Mouse (Mus musculus) right cerebral cortex, adult 2 months (tissue): Measurements from ENCODE around the gene Itgb3.

ENCODE experiments used
- DNase-seq, 2 experiments: peaks; one replicate each; pipeline ENCODE4 v3.0.0; 2021 to 2022; ENCODE audit warnings: low spot score in 2 of 2

The Itgb3 gene

GRCm38 (mm10) chr11:104582308-104582606 lies 25.5 kb upstream of the Itgb3 start:
- no peak for DNase-seq

GRCm38 (mm10) chr11:104582630-104583364 lies 25.0 kb upstream of the Itgb3 start:
- no peak for DNase-seq

GRCm38 (mm10) chr11:104585495-104585894 lies 22.3 kb upstream of the Itgb3 start:
- no peak for DNase-seq

- DNase-seq, result no peak
These were observed 19.9 kb upstream of the Itgb3 start for GRCm38 (mm10) chr11:104587904-104588303.

- DNase-seq, result no peak
These were observed 19.3 kb upstream of the Itgb3 start for GRCm38 (mm10) chr11:104588513-104588912.

GRCm38 (mm10) chr11:104589570-104589969 lies 18.2 kb upstream of the Itgb3 start:
- no peak for DNase-seq

- peak; percentile 86 to 91 for DNase-seq
These were observed 17.7 kb upstream of the Itgb3 start for GRCm38 (mm10) chr11:104590148-104590547.

GRCm38 (mm10) chr11:104592066-104592835 lies 15.5 kb upstream of the Itgb3 start:
- no peak for DNase-seq

GRCm38 (mm10) chr11:104596365-104596764 lies 11.4 kb upstream of the Itgb3 start:
- no peak for DNase-seq

GRCm38 (mm10) chr11:104599265-104599945 lies 8.4 kb upstream of the Itgb3 start:
- DNase-seq, result no peak

- no peak for DNase-seq
These were observed 7.1 kb upstream of the Itgb3 start for GRCm38 (mm10) chr11:104600675-104601074.

GRCm38 (mm10) chr11:104604192-104604591 lies 3.6 kb upstream of the Itgb3 start:
- DNase-seq, result no peak

GRCm38 (mm10) chr11:104608249-104608920 lies 585 bp downstream of the Itgb3 start:
- DNase-seq, result no peak

GRCm38 (mm10) chr11:104609033-104609684 lies 1.4 kb downstream of the Itgb3 start:
- no peak for DNase-seq

GRCm38 (mm10) chr11:104609733-104610132 lies 1.9 kb downstream of the Itgb3 start:
- DNase-seq, result no peak

GRCm38 (mm10) chr11:104611579-104612151 lies 3.9 kb downstream of the Itgb3 start:
- no peak for DNase-seq

GRCm38 (mm10) chr11:104613551-104613950 lies 5.8 kb downstream of the Itgb3 start:
- DNase-seq, result no peak

GRCm38 (mm10) chr11:104614130-104614529 lies 6.3 kb downstream of the Itgb3 start:
- DNase-seq, result no peak

GRCm38 (mm10) chr11:104616182-104616581 lies 8.4 kb downstream of the Itgb3 start:
- DNase-seq, result no peak

- DNase-seq, result no peak
These were observed 10.9 kb downstream of the Itgb3 start for GRCm38 (mm10) chr11:104618638-104619076.
